Mouse (Mus musculus) testis, adult 2 months (tissue): ENCODE data around the gene Cryba1.

Experiments used
- CTCF ChIP-seq: fragments of 200-500 bp; IDR thresholded peaks from 2 replicates; pipeline ENCODE4 v1.5.1; 2012; ENCODE audit warnings: low read depth, mild to moderate bottlenecking, inconsistent platforms, low read length, moderate library complexity; ENCODE audit not compliant: control insufficient read depth, insufficient read depth, insufficient replicate concordance
- POLR2A ChIP-seq: fragments of 200-500 bp; IDR thresholded peaks from 2 replicates; pipeline ENCODE4 v1.6.1; 2012; ENCODE audit warnings: low read depth, mild to moderate bottlenecking, inconsistent platforms, low read length, moderate library complexity; ENCODE audit not compliant: control insufficient read depth

GRCm38 (mm10) chr11:77738555-77738954 lies 13.5 kb upstream of the Cryba1 start:
- no peak for TF ChIP-seq CTCF
- TF ChIP-seq POLR2A = no peak
